Mouse (Mus musculus): ENCODE measurements around the gene Zfp335.

DNA sequence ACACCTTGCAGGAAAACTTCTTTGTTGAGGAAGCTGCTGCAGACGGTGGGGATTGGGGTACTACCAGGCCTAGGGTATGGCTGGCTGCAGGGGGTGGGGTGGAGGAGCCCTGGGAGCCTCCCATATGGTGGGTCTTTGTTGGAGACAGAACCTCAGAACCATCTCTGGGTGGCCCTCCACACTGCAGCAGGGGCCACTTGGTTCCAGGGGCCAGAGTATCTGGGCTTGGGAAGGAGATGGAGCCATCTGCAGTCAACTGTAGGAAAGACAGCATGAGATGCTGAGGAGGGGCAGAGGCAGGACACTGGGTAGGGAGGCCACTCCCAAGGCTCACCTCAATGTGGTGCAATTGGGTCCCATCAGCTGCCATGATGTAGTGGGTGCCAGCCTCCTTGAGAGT, 16.9 kb downstream of the Zfp335 start:
- TF ChIP-seq CTCF (IDR thresholded peaks at IDR 0.05; ENCODE audit: low read depth) (0 out of 2 replicates have a peak, but pooled peaks have one; percentile 4), EP300 (IDR thresholded peaks at IDR 0.05; ENCODE audit: low read depth) (no peak)

Measured in liver, embryonic 14.5 days (tissue).